Mouse (Mus musculus) kidney, postnatal 4 days (tissue): ENCODE data around the gene Tagap1.
"Not testable (repeated sequence)": the region's sequence is repeated elsewhere in the genome, so short reads cannot be mapped to it uniquely, and the experiment has no call there.

ENCODE experiments used
- DNase-seq, 2 experiments: peaks; one replicate each; pipeline ENCODE4 v3.0.0; 2021; ENCODE audit warnings: mixed read lengths in 2 of 2

The Tagap1 gene

GRCm38 (mm10) chr17:6961181-6962000 lies 435 bp upstream of the Tagap1 start:
- DNase-seq = peak in 1 of 2 experiments; percentile 46

- DNase-seq = not testable (repeated sequence)
Observed at GRCm38 (mm10) chr17:6960349-6960748, 607 bp downstream of the Tagap1 start.

GRCm38 (mm10) chr17:6959543-6960259 lies 1.3 kb downstream of the Tagap1 start:
- not testable (repeated sequence) for DNase-seq

GRCm38 (mm10) chr17:6958881-6959280 lies 2.1 kb downstream of the Tagap1 start:
- not testable (repeated sequence) for DNase-seq

DNA sequence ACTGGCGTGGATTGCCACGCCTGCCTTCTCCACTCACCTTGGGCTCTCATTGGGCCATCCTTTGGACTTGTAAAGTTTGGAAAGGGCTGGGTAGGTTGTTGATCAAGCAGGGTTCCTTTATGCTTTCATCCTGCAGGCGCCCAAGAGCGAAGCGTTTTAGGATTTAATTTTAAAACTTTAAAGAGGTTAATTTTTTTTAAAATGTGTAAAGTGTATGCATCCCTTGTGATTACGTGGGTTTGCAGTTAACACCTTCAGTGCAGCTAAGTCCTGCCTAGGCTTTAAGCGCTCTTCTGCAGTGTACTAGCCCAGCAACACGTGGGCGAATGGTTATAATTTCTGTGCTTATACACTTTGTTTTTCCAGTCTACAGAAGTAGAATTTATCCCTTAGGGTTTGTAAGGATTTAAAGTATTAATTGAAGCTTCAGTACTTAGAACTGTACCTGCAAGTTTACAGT lies 12.2 kb downstream of the Tagap1 start:
- not testable (repeated sequence) for DNase-seq

GRCm38 (mm10) chr17:6947984-6948768 lies 12.8 kb downstream of the Tagap1 start, which contains the start of gene Rsph3b:
TSS of gene Rsph3b (minus strand) at chr17:6948682.
- peak; percentile 88 to 94 for DNase-seq

DNA sequence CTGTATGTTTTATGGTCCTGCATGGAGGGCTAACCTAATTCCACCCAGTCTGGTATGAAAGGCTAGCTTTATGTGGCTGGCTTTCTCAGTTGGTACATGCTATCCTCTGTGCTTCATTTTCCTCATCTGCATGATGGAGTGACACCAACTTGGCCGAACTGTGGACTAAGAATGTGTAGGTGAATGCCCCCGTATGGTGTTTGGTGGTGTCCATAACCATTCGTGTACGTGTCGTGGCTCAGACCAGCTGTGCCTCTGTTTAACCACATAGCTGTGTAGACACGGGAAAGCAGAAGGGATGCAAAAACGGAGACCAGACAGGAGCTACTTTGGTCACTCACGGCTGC lies 13.3 kb downstream of the Tagap1 start:
- not testable (repeated sequence) for DNase-seq

DNA sequence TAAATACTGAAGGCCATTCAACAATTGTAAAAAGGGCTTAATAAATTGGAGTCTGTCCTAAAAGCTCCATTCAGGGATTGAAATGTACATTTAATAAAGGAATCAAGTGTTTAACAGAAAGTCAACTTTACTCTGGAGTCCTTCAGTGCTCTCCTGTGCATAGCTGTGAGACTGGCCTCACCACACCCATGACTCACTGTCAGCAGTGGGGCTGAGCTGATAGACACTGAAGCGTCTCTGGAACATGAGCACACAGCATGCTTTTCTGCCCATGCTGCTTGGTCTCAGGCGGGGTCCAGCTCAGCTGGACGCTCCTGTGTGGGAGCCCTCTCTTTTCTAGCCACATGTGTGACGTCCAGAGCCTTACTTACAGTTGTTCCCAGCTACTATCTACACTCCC lies 18.4 kb downstream of the Tagap1 start:
- DNase-seq = not testable (repeated sequence)

- not testable (repeated sequence) for DNase-seq
Observed at GRCm38 (mm10) chr17:6931625-6932024, 29.3 kb downstream of the Tagap1 start.

DNA sequence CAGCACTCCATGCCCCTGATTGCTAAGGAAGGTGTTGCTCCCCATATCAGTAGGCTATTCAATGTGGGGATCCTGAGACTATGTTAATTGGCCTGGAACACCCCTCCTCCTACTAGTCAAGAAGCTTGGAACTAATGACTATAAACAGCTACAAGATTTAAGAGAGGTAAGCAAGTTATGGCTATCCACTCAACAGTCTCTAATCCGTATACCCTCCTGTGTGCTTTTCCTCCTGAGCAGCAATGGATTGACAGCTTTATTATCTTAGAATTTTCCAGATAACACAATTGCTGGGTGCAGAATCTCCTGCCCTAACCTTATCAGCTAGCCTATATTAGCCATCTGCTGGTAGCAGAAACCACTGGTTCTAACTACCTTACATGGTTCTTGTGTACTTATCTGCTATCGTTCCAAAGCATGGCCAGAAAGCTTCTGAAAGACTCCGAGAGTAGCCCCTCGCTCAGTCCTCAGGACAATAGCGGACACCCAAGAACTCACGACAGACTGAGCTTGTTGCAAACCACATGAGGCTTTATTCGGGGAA lies 40.5 kb downstream of the Tagap1 start:
- DNase-seq = not testable (repeated sequence)

- DNase-seq = not testable (repeated sequence)
Observed at GRCm38 (mm10) chr17:6919388-6919787, 41.6 kb downstream of the Tagap1 start.

DNA sequence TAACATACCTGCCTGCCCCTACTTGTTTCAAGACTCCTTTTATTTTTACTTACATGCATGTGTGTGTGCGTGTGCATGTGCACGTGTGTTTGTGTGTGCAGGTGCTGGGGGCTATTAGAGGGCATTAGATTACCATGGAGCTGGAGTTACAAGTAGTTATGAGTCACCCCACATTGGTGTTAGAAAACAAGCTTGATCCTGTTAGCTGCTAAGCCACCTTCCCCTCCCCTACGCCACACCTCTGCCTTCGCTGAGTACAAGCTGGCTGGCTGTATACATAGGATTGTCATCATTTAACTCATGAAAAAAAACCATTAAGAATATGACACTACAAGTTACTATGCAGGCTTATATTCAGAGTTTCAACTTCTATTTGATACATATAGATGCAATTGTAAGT lies 45.7 kb downstream of the Tagap1 start:
- DNase-seq = not testable (repeated sequence)

DNA sequence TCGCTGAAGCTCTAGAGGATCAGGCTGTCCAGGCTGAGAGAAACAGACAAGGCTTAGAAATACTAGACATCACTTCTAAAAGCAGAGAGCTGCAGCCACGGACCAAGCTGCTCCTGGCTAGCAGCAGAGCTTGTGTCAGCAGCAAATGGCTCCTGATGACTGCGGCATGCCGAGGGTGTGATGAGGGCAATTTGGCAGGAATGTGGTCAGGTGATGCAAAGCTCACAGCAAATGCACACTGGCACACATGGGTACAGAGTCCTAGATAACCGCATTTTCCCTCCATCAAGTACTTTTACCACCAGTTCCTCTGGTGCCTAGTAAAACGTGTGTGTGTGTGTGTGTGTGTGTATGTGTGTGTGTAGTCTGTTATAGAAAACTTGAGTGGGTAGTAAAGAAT lies 46.9 kb downstream of the Tagap1 start:
- not testable (repeated sequence) for DNase-seq
